Mouse (Mus musculus) lung, embryonic 16.5 days (tissue): Measurements from ENCODE around the gene Napepld. TPM values are rescaled to one million over a fixed set of nuclear protein-coding genes. Genes with fewer than 3 reads are reported as not detected.
A peak's percentile ranks its signal among the peaks of the same experiment; 100 is the strongest.
"Not testable (repeated sequence)": the region's sequence is repeated elsewhere in the genome, so short reads cannot be mapped to it uniquely, and the experiment has no call there.

ENCODE experiments used
- ATAC-seq: fragments of 200-750 bp; cut with Nextera tagmentation; 2 replicates; pipeline ENCODE4 v1.8.0; 2017; ENCODE audit warnings: low read depth, mild to moderate bottlenecking, moderate library complexity
- H3K27ac ChIP-seq: fragments of 300-500 bp; sonication (generic); 2 replicates; pipeline ENCODE4 v1.5.1; 2014; ENCODE audit warnings: mild to moderate bottlenecking, control low read depth, low read length
- H3K27me3 ChIP-seq: fragments of 300-500 bp; sonication (generic); 2 replicates; pipeline ENCODE4 v1.6.1; 2014; ENCODE audit warnings: low read depth, low read length, mixed read lengths; ENCODE audit not compliant: control insufficient read depth, insufficient read depth
- H3K36me3 ChIP-seq: fragments of 300-500 bp; sonication (generic); 2 replicates; pipeline ENCODE4 v1.6.1; 2014; ENCODE audit warnings: low read length; ENCODE audit not compliant: control insufficient read depth, insufficient read depth
- H3K4me1 ChIP-seq: fragments of 300-500 bp; sonication (generic); replicated peaks from 2 replicates; pipeline ENCODE4 v1.6.1; 2014; ENCODE audit warnings: low read length, mixed read lengths; ENCODE audit not compliant: control insufficient read depth, insufficient read depth
- H3K4me2 ChIP-seq: fragments of 300-500 bp; sonication (generic); 2 replicates; pipeline ENCODE4 v1.6.1; 2014; ENCODE audit warnings: low read depth, low read length, control low read depth
- H3K4me3 ChIP-seq: fragments of 300-500 bp; sonication (generic); 2 replicates; pipeline ENCODE4 v1.5.1; 2014; ENCODE audit warnings: mild to moderate bottlenecking, low read length, control low read depth
- H3K9ac ChIP-seq: fragments of 300-500 bp; sonication (generic); 2 replicates; pipeline ENCODE4 v1.6.1; 2014; ENCODE audit warnings: low read length, control low read depth
- H3K9me3 ChIP-seq: fragments of 300-500 bp; sonication (generic); 2 replicates; pipeline ENCODE4 v1.6.1; 2016; ENCODE audit warnings: low read length; ENCODE audit not compliant: control insufficient read depth
- WGBS: fragments of 180-500 bp; shearing (Covaris S2); extraction: QIAGEN DNeasy Blood & Tissue Kit; methylation state at CpG from one replicate; pipeline ENCODE4 v1.1.7; 2014; 5-methylcytosine and 5-hydroxymethylcytosine counted together
- polyA plus RNA-seq: library from polyadenylated mRNA; unstranded; fragments of >200 nt; fragmentation: Nextera tagmentation; extraction: Ambion mirVana; gene quantifications from 2 replicates; pipeline ENCODE4 v1.2.1, GENCODE M21; 2015

Napepld gene
- polyA plus RNA-seq, 1 experiment from 2014 or later: 4.7 TPM

DNA sequence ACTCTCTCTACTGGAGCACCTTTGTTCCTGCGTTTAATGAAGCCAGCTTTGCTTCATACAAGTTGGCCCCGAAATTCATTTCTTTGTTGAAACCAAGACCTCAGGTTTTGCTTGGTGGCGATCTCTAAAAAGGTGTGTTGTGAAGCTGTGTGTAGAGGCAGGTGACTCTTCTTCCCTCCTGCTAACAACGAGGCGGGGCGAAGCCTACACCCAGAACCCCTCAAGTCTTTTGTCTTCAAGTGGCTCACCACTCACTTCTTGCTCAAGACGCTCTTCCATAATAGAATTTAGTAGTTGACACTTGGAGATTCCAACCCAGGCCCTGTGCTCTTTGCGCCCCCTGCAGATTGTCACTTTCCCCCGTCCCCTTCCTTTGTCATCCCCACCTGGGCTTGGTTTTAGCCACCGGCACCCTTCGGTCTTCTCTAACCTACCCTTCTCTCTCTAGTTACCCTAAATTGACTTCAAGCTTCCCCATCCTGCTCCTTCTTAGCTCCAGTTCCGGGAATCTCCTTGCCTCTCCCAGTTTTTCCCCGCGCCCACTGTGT is 56.2 kb downstream of the Napepld start:
- Histone ChIP-seq H3K4me2 (peak overlapping the region; percentile 56), H3K9ac (peak overlapping the region; percentile 25; the same call in 1 of the 2 replicates), H3K4me3 (peak overlapping the region; percentile 88), H3K4me1 (peaks cover 22% of the 10 kb centered on the region), H3K27ac (peak overlapping the region; percentile 84), H3K27me3 (no peaks in the 10 kb centered on the region; the same call in 1 of the 2 replicates), H3K36me3 (peaks cover 10% of the 10 kb centered on the region), H3K9me3 (no peaks in the 10 kb centered on the region)
- WGBS: 11% methylated on average over 14 of the region's 14 CpGs
- no peak; the same call in 1 of the 2 replicates for ATAC-seq

DNA sequence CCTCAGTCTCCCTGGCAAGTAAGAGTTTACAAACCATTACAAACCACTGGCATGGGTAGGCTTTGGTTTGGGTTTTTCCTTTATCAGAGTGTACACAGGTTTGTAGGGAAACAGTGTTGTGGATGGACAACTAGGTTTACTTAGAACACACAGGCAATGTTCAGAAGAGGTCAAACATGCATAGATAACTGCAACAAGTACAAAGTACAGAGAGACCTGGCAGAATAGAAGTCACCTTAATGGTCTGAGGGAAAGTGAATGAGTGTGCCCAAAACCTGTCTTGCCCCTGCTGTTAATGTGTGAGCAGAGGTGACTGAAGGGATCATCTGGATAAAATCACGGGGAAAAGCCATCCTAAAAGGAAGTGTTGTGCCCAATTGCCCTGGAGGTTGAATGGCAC is 57.6 kb downstream of the Napepld start:
- no peak overlapping the region for H3K27ac ChIP-seq
- no peak overlapping the region for H3K4me3 ChIP-seq
- peaks cover 22% of the 10 kb centered on the region for H3K4me1 ChIP-seq
- peaks cover under 1% of the 10 kb centered on the region; the same call in 1 of the 2 replicates for H3K36me3 ChIP-seq
- WGBS: 30% methylated on average over 1 of the region's 1 CpGs
- H3K27me3 ChIP-seq: no peaks in the 10 kb centered on the region; the same call in 1 of the 2 replicates
- no peaks in the 10 kb centered on the region for H3K9me3 ChIP-seq
- no peak overlapping the region for H3K4me2 ChIP-seq
- H3K9ac ChIP-seq: no peak overlapping the region
- ATAC-seq: no peak

DNA sequence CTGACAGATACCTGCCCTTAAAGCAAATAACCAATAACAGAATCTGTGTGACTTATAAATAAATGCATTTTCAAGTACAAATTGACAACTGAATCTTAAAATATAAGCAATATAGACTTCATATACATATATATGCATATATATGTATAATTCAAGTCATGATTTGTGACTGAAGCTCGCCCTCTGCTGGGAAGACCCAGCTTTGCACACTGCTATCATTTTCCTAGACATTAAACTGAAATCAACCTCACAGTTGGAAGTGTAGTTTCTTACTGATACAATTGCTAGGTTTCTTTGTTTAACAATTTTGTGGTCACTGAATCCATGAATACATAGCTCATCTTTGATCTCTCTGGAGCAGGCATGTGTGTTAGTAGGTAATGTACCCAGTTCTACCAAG is 60.2 kb downstream of the Napepld start:
- no peak overlapping the region for H3K27ac ChIP-seq
- H3K4me1 ChIP-seq: peaks cover 9% of the 10 kb centered on the region; the same call in 1 of the 2 replicates
- H3K4me2 ChIP-seq: no peak overlapping the region
- no peaks in the 10 kb centered on the region for H3K36me3 ChIP-seq
- H3K9ac ChIP-seq: no peak overlapping the region
- 7% methylated on average over 1 of the region's 1 CpGs for WGBS
- H3K27me3 ChIP-seq: no peaks in the 10 kb centered on the region; the same call in 1 of the 2 replicates
- no peak overlapping the region for H3K4me3 ChIP-seq
- H3K9me3 ChIP-seq: no peaks in the 10 kb centered on the region
- ATAC-seq: no peak

DNA sequence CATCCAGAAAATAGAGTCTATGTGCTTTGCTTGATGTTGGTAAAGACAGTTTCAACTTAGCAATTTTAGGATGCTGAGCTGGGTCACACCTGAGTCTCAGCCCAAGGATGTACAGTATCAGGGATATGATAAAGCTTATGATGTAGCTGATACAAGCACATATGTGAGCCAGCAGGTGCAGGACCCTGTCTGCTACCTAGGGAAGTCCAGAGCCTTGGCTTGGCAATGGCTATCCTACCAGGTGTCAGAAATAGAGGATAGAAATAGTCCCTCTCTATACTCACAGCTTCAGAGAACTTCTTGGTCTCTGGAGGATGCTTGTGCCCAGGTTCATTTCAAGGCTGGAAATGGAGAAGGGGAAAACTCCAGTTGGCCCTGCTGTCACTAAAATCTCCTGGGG is 75.3 kb downstream of the Napepld start:
- ATAC-seq: no peak
- Histone ChIP-seq H3K27me3 (no peaks in the 10 kb centered on the region), H3K27ac (no peak overlapping the region), H3K36me3 (no peaks in the 10 kb centered on the region), H3K4me1 (no peaks in the 10 kb centered on the region), H3K9me3 (no peaks in the 10 kb centered on the region), H3K4me3 (no peak overlapping the region), H3K9ac (no peak overlapping the region), H3K4me2 (no peak overlapping the region)

DNA sequence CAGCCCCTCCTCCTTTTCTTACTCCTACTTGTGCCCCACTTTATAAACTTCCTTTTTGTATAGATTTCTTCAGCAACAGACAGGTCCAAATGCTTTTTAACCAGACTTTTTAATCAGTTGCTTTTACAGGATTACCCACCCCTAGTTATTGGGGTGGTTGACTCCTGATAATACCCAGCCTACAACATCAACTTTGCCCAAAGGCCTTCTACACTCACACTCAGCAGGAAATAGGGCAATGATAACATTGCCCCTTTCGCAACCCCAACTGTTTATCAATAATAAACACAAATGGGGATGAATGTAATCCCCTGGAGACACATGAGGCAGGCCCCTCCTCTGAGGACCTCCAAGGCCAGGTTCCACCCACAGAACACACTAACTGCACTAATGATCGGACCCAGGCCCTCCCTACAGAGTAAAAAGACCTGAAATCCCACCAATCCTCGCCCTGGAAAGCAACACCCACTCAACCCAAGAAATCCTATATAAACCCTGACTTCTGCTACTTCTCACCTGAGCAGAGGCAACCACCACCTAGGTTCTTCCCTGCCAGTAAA is 84.7 kb downstream of the Napepld start:
- Histone ChIP-seq H3K9ac (no peak overlapping the region), H3K27me3 (no peaks in the 10 kb centered on the region), H3K9me3 (no peaks in the 10 kb centered on the region), H3K4me2 (no peak overlapping the region), H3K36me3 (no peaks in the 10 kb centered on the region), H3K4me1 (no peaks in the 10 kb centered on the region), H3K4me3 (no peak overlapping the region), H3K27ac (no peak overlapping the region)
- 60% methylated on average over 3 of the region's 3 CpGs for WGBS
- ATAC-seq: no peak

DNA sequence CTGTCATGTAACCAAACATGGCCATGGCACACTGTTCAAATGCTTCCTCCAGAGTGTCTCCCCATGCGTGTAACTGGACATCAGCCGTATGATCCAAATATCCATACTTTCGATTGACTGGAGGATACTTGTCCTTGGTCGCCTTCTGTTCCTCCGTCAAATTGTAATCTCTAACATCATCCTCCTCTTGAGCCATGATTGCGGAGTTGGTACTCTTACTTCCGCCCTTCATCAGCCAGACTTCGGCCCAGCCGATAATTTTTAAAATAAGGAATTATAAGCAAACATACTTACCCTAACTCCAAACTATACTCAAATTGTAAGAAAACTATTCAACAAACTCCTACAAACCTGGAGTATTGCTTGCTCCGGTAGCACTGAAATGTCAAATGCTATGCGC is 86.9 kb downstream of the Napepld start:
- not testable (repeated sequence) for H3K27ac ChIP-seq, H3K4me3 ChIP-seq, H3K4me2 ChIP-seq, H3K36me3 ChIP-seq, H3K9ac ChIP-seq, H3K9me3 ChIP-seq, H3K27me3 ChIP-seq, H3K4me1 ChIP-seq, ATAC-seq
- WGBS: 93% methylated on average over 11 of the region's 11 CpGs

Other genes with a start within 250 kb of the Napepld start
- gene Lrrc17, start 157.8 kb downstream of the Napepld start, polyA plus RNA-seq: 61.1 and 66.3 TPM in 2 replicates
- gene Fbxl13, start 55.8 kb downstream of the Napepld start, polyA plus RNA-seq: 0.97 and 1.6 TPM in 2 replicates
- 44.6 and 45.3 TPM in 2 replicates for gene Armc10, start 55.6 kb downstream of the Napepld start, polyA plus RNA-seq
- gene Pmpcb, start 35.7 kb upstream of the Napepld start, polyA plus RNA-seq: 74.2 and 76.1 TPM in 2 replicates
- gene Dnajc2, start 83.9 kb upstream of the Napepld start, polyA plus RNA-seq: 50.0 and 55.1 TPM in 2 replicates
- 163 and 169 TPM in 2 replicates for gene Psmc2, start 83.9 kb upstream of the Napepld start, polyA plus RNA-seq
- gene Slc26a5, start 164.2 kb upstream of the Napepld start, polyA plus RNA-seq: 0.14 TPM in 1 of 2 replicates, not detected in the other